Mouse (Mus musculus): Measurements from ENCODE around the gene Srebf1. TPM values are rescaled to one million over a fixed set of nuclear protein-coding genes. Genes with fewer than 3 reads are reported as not detected.

Srebf1 gene
- polyA plus RNA-seq, 1 experiment from 2014 or later, result 39.7 TPM

DNA sequence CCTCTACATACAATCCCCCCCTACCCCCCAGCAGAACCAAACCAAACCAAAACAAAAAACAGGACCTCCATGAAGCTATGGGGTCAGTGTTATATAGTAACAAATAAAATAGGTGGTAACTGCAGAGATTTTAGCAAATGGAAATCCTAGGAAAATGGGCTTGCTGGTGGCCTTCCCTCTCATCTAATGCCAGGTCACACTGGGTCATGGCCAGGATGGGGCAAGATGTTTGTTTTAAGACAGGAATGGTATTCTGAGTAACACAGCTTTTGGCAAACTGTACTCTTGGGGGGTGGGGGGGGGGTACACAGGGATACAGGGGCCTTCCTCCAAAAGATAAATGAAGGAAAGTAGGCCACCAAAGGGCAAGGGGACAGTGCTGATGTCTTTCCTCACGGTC is 59.8 kb downstream of the Srebf1 start:
- Histone ChIP-seq H3K36me3 (peaks cover 28% of the 10 kb centered on the region), H3K27me3 (replicated peaks) (no peaks in the 10 kb centered on the region), H3K4me1 (replicated peaks) (peaks cover 89% of the 10 kb centered on the region), H3K27ac (ENCODE audit: poor library complexity, severe bottlenecking) (no peak overlapping the region), H3K9me3 (replicated peaks) (no peaks in the 10 kb centered on the region), H3K4me2 (no peak overlapping the region), H3K9ac (no peak overlapping the region), H3K4me3 (no peak overlapping the region)
- WGBS, result 83% methylated on average over 1 of the region's 1 CpGs
- no peak for ATAC-seq (ENCODE audit: insufficient number of reproducible peaks, low FRiP score)

DNA sequence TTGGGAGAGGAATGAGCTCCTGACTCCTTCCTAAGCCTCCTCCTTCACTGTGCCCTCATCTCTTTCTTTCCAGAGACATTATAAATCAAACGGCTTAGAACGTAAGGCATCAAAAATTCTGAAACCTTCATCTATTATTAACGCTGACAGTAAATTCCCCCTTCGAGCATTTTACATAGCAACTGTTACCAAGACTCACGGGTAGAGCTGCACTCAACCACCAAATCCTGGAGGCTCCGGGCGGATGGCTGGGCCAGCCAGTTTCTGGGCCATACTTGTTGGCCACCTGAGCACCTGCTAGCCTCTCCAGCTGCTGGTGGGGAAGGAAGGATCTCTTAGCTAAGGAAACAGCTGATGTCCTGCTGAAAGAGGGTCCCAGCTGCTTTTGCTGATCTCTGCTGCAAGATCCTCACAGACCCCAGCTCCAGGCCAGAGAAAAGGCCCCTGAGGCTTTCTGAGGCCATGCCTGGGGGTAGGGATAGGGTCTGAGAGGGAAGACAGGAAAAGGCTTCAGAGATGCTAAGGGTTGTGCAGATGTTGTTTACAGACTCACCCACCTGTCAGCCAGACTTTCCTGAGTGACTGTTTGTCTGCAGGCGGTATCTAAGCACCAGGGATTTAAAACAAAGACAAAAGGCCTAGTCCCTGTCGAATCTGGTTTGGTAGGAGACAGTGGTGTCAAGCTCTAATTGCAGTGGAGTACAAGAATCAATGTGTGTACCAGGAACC is 61.1 kb downstream of the Srebf1 start:
- 77% methylated on average over 9 of the region's 9 CpGs for WGBS
- Histone ChIP-seq H3K9me3 (replicated peaks) (no peaks in the 10 kb centered on the region), H3K27me3 (replicated peaks) (no peaks in the 10 kb centered on the region), H3K4me1 (replicated peaks) (peaks cover 79% of the 10 kb centered on the region), H3K4me2 (no peak overlapping the region), H3K4me3 (no peak overlapping the region), H3K36me3 (peaks cover 34% of the 10 kb centered on the region), H3K9ac (0 out of 2 replicates have a peak overlapping the region, but pooled peaks have one; percentile 27), H3K27ac (ENCODE audit: poor library complexity, severe bottlenecking) (no peak overlapping the region)
- no peak for ATAC-seq (ENCODE audit: insufficient number of reproducible peaks, low FRiP score)

DNA sequence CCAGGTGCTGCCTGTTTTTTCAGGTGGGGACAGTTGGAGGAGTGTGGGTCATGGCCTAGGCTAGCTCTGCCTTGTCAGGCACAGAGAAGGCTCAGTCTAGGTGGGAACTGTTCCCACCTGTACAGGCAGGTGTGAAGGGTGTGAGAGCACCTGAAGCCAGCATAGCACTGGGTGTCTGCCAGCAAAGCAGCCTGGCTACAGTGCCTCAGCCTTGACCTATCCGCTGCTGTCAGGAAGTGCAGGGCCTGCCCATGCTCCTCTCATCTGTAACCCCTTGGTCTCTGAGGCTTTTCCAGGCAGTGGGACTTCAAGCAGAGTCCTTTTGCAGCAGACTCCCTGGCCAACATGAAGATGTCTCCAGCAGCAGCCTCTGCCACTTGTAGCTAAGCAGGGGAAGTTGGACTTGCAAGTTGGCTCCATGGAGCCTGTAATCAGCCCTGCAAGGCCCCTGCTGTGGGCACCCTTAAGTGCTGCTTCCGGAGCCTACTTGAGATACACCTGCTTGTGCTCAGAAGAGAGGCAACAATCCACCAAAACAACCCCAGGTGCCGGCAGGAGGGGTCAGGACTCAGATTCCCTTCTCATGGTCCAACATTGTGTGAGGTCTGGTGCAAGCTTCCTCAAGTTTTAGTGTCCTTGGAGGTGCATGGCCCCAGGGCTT is 61.8 kb downstream of the Srebf1 start:
- H3K36me3 ChIP-seq, result peaks cover 34% of the 10 kb centered on the region
- H3K27me3 ChIP-seq (replicated peaks), result no peaks in the 10 kb centered on the region
- no peaks in the 10 kb centered on the region for H3K9me3 ChIP-seq (replicated peaks)
- H3K4me1 ChIP-seq (replicated peaks), result peaks cover 72% of the 10 kb centered on the region
- H3K4me2 ChIP-seq, result no peak overlapping the region
- peak overlapping the region; percentile 27; the same call in 1 of the 2 replicates for H3K9ac ChIP-seq
- WGBS, result 58% methylated on average over 3 of the region's 3 CpGs
- no peak overlapping the region for H3K27ac ChIP-seq (ENCODE audit: poor library complexity, severe bottlenecking)
- ATAC-seq (ENCODE audit: insufficient number of reproducible peaks, low FRiP score), result no peak
- no peak overlapping the region for H3K4me3 ChIP-seq

DNA sequence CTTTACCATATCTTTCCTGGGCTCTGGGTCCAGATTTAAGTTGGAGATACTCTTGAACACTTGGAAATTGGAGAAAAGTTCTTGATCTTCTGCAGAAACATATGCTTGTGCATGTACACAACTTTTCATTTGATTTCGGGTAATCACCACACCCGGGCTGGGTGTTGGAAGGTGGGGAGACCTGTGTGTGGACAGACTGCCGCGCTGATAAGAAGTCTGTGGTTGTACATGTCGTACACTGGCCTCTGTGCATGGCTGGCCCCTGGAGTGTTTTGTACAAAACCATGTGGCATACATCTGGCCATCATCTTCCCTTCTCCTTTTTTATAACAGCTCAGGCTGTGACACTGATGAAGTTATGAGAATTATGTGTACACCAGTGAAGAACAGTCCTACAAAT is 62.4 kb downstream of the Srebf1 start:
- Histone ChIP-seq H3K27me3 (replicated peaks) (no peaks in the 10 kb centered on the region), H3K27ac (ENCODE audit: poor library complexity, severe bottlenecking) (no peak overlapping the region), H3K9me3 (replicated peaks) (no peaks in the 10 kb centered on the region), H3K9ac (no peak overlapping the region), H3K36me3 (peaks cover 36% of the 10 kb centered on the region), H3K4me2 (no peak overlapping the region), H3K4me3 (no peak overlapping the region), H3K4me1 (replicated peaks) (peaks cover 68% of the 10 kb centered on the region)
- ATAC-seq (ENCODE audit: insufficient number of reproducible peaks, low FRiP score), result no peak
- 69% methylated on average over 5 of the region's 5 CpGs for WGBS

DNA sequence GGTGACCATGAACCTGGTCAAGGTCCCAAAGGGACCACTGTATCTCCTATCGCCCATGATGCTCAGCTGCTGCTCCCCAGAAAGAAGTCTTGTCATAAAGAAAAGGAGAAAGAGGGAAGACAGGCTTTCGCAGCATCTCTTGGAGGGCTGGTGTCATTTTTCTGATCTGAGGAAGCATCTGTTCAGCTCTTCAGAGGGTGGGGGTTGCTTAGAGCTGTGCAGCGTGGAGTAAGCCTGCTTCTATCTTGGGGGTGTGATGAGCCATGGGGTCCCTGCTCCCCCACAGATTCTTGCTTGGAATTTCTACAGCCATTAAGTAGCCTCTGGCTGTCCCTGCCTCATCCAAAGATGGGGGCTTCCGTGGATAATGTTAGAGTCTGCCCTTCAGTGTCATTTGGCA is 64.1 kb downstream of the Srebf1 start:
- Histone ChIP-seq H3K4me1 (replicated peaks) (peaks cover 51% of the 10 kb centered on the region), H3K4me3 (no peak overlapping the region), H3K36me3 (peaks cover 53% of the 10 kb centered on the region), H3K9ac (no peak overlapping the region), H3K27me3 (replicated peaks) (no peaks in the 10 kb centered on the region), H3K27ac (ENCODE audit: poor library complexity, severe bottlenecking) (no peak overlapping the region), H3K4me2 (no peak overlapping the region), H3K9me3 (replicated peaks) (no peaks in the 10 kb centered on the region)
- no peak for ATAC-seq (ENCODE audit: insufficient number of reproducible peaks, low FRiP score)
- WGBS, result 82% methylated on average over 4 of the region's 4 CpGs

DNA sequence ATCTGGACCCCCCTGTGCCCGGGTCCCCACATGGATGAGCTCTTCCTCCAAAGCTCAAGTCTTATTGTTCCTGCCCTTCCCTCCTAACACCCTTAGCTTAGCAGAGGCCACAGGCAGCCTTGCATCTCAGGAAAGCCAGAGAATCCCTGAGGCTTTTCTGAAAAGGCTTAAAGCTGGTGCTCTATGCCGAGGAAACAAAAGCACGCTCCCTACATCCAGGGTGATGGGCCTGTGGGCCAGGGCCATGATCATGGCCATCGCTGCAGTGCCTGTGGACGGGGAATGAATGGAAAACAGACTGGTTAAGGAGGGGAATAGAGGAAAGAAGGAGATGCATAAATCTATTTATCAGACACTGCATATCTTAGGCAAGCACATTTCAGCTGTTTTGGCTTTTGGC is 66.7 kb downstream of the Srebf1 start:
- H3K9me3 ChIP-seq (replicated peaks), result no peaks in the 10 kb centered on the region
- H3K4me2 ChIP-seq, result no peak overlapping the region
- H3K27ac ChIP-seq (ENCODE audit: poor library complexity, severe bottlenecking), result no peak overlapping the region
- WGBS, result 91% methylated on average over 5 of the region's 5 CpGs
- H3K4me3 ChIP-seq, result no peak overlapping the region
- no peak for ATAC-seq (ENCODE audit: insufficient number of reproducible peaks, low FRiP score)
- peaks cover 40% of the 10 kb centered on the region for H3K4me1 ChIP-seq (replicated peaks)
- no peak overlapping the region for H3K9ac ChIP-seq
- peaks cover 55% of the 10 kb centered on the region for H3K36me3 ChIP-seq
- no peaks in the 10 kb centered on the region for H3K27me3 ChIP-seq (replicated peaks)

DNA sequence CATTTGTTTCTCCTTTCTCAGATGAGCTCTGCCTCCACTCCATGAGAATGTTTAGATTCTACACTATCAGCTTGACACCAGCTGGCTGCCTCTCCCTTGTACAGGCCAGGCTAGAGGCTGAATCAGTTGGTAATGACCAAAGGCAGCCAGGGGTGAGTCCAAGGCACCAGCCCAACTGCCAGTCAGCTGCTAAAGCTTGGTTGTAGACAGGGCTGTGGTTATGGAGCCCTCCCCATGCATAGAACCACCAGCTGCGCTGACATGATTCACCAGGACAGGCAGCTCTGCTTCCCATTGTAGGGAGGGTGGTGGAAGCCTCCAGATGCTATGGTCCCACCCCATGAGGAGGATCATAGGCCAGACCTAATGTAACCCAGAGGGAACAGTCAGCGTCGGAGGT is 68.4 kb downstream of the Srebf1 start:
- H3K27me3 ChIP-seq (replicated peaks), result no peaks in the 10 kb centered on the region
- WGBS, result 88% methylated on average over 3 of the region's 3 CpGs
- no peak overlapping the region for H3K9ac ChIP-seq
- no peak for ATAC-seq (ENCODE audit: insufficient number of reproducible peaks, low FRiP score)
- no peak overlapping the region for H3K27ac ChIP-seq (ENCODE audit: poor library complexity, severe bottlenecking)
- no peak overlapping the region for H3K4me2 ChIP-seq
- H3K9me3 ChIP-seq (replicated peaks), result no peaks in the 10 kb centered on the region
- H3K36me3 ChIP-seq, result peaks cover 46% of the 10 kb centered on the region
- no peak overlapping the region for H3K4me3 ChIP-seq
- peaks cover 40% of the 10 kb centered on the region for H3K4me1 ChIP-seq (replicated peaks)

DNA sequence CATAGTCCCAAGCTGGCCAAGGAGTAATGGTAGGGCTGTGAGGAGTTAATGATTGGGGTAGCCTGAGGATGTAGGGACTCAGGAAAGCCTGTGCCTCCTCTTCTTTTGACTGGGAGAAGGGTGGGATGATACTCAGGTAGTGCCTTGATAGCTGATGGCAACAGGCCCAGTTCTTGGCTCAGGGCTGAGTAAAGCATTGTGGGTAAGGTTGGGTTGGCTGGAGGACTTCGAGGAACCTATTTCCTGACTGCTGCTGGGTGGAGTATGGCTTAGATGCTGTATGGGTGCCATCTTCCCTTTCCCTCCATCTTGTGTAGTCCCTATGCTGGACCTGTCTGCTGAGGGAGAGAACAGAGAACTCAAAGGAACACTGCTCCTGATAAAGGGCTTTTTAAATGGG is 70.0 kb downstream of the Srebf1 start:
- no peaks in the 10 kb centered on the region for H3K9me3 ChIP-seq (replicated peaks)
- ATAC-seq (ENCODE audit: insufficient number of reproducible peaks, low FRiP score), result no peak
- H3K9ac ChIP-seq, result no peak overlapping the region
- WGBS, result 70% methylated on average over 1 of the region's 1 CpGs
- peaks cover 47% of the 10 kb centered on the region for H3K4me1 ChIP-seq (replicated peaks)
- no peak overlapping the region for H3K4me3 ChIP-seq
- no peaks in the 10 kb centered on the region for H3K27me3 ChIP-seq (replicated peaks)
- no peak overlapping the region for H3K27ac ChIP-seq (ENCODE audit: poor library complexity, severe bottlenecking)
- H3K4me2 ChIP-seq, result no peak overlapping the region
- peaks cover 52% of the 10 kb centered on the region for H3K36me3 ChIP-seq

DNA sequence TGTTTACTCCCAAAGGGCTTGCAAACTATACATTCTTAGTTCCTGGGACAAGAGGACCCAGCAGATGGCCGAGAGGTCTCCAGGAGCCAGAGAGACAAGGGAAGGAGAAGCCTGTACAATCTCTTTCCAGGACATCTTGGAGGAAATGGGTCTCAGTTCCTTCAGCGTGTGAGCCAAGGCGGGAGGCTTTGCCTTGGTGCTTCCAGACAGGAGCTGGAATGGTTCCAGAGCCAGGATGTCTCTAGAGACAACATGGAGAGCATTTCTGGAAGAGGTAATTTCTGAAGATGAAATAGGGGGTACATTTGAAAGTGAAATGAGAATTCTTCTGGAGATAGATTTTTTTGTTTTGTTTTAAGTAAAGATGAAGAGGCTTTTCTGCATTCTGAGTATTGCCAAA is 71.7 kb downstream of the Srebf1 start:
- peaks cover 64% of the 10 kb centered on the region for H3K4me1 ChIP-seq (replicated peaks)
- ATAC-seq (ENCODE audit: insufficient number of reproducible peaks, low FRiP score), result no peak
- WGBS, result 72% methylated on average over 3 of the region's 3 CpGs
- no peaks in the 10 kb centered on the region for H3K27me3 ChIP-seq (replicated peaks)
- no peaks in the 10 kb centered on the region for H3K9me3 ChIP-seq (replicated peaks)
- H3K36me3 ChIP-seq, result peaks cover 61% of the 10 kb centered on the region
- no peak overlapping the region for H3K4me2 ChIP-seq
- no peak overlapping the region for H3K9ac ChIP-seq
- H3K27ac ChIP-seq (ENCODE audit: poor library complexity, severe bottlenecking), result no peak overlapping the region
- H3K4me3 ChIP-seq, result no peak overlapping the region

Small RNA genes lying within 50 kb of the gene (microRNA-seq; reads per million reads assigned to microRNA genes)
- gene Mir6921 (not detected), gene Mir6922 (not detected)

Other genes starting within 250 kb of the Srebf1 start
- gene Pemt, start 176.1 kb downstream of the Srebf1 start, polyA plus RNA-seq (2016; fragmentation: Nextera tagmentation; extraction: Ambion mirVana), result 11.7 and 12.6 TPM in 2 replicates
- 22.2 and 29.9 TPM in 2 replicates for gene Rai1, start 117.6 kb downstream of the Srebf1 start, polyA plus RNA-seq (2016; fragmentation: Nextera tagmentation; extraction: Ambion mirVana)
- 28.9 and 32.1 TPM in 2 replicates for gene Tom1l2, start 130.3 kb upstream of the Srebf1 start, polyA plus RNA-seq (2016; fragmentation: Nextera tagmentation; extraction: Ambion mirVana)
- 1.6 and 2.3 TPM in 2 replicates for gene Drc3, start 130.7 kb upstream of the Srebf1 start, polyA plus RNA-seq (2016; fragmentation: Nextera tagmentation; extraction: Ambion mirVana)
- 21.6 and 22.9 TPM in 2 replicates for gene Gid4, start 194.6 kb upstream of the Srebf1 start, polyA plus RNA-seq (2016; fragmentation: Nextera tagmentation; extraction: Ambion mirVana)
- gene Atpaf2, start 195.9 kb upstream of the Srebf1 start, polyA plus RNA-seq (2016; fragmentation: Nextera tagmentation; extraction: Ambion mirVana), result 47.2 and 50.5 TPM in 2 replicates
- gene Drg2, start 232.0 kb upstream of the Srebf1 start, polyA plus RNA-seq (2016; fragmentation: Nextera tagmentation; extraction: Ambion mirVana), result 67.1 and 69.4 TPM in 2 replicates
- 0.04 and 0.15 TPM in 2 replicates for gene Myo15, start 246.8 kb upstream of the Srebf1 start, polyA plus RNA-seq (2016; fragmentation: Nextera tagmentation; extraction: Ambion mirVana)

Data from heart, embryonic 12.5 days (tissue).